Mouse (Mus musculus) CD4-positive, CD25-positive, alpha-beta regulatory T cell, adult 2 months (primary cell): Measurements from ENCODE around the gene Pagr1b.

Source experiments
- DNase-seq: peaks from one replicate; pipeline ENCODE4 v3.0.0-alpha.2; 2012; ENCODE audit warnings: low read depth, low spot score

The Pagr1b gene

GRCm38 (mm10) chr7:127016481-127016485 lies at the start of gene Pagr1b:
Pagr1b (minus strand) TSS chr7:127016484.
- DNase-seq = no peak

GRCm38 (mm10) chr7:127065538-127065937 lies 49.3 kb upstream of the Pagr1b start:
- no peak for DNase-seq

GRCm38 (mm10) chr7:127055026-127055585 lies 38.8 kb upstream of the Pagr1b start:
- DNase-seq = peak; percentile 43

- peak; percentile 90 for DNase-seq
These were observed 25.8 kb upstream of the Pagr1b start, which contains the start of gene Kif22 for GRCm38 (mm10) chr7:127041851-127042672. Kif22 (minus strand) TSS chr7:127042471.

- DNase-seq = peak; percentile 55
These were observed 15.0 kb upstream of the Pagr1b start for GRCm38 (mm10) chr7:127031244-127031643.

GRCm38 (mm10) chr7:127030172-127030571 lies 13.9 kb upstream of the Pagr1b start:
- no peak for DNase-seq

- no peak for DNase-seq
These were observed 11.6 kb upstream of the Pagr1b start for GRCm38 (mm10) chr7:127027885-127028284.

- peak; percentile 100 for DNase-seq
These were observed 10.9 kb upstream of the Pagr1b start, which contains the start of gene Maz for GRCm38 (mm10) chr7:127026984-127027726. Maz (minus strand) TSS chr7:127027037.

- DNase-seq = no peak
These were observed 10.3 kb upstream of the Pagr1b start for GRCm38 (mm10) chr7:127026616-127026983.

GRCm38 (mm10) chr7:127026161-127026600 lies 9.9 kb upstream of the Pagr1b start:
- peak; percentile 80 for DNase-seq

GRCm38 (mm10) chr7:127025556-127026160 lies 9.4 kb upstream of the Pagr1b start:
- DNase-seq = peak; percentile 73

- peak; percentile 90 for DNase-seq
These were observed 8.7 kb upstream of the Pagr1b start for GRCm38 (mm10) chr7:127024755-127025555.

GRCm38 (mm10) chr7:127023896-127024690 lies 7.8 kb upstream of the Pagr1b start:
- peak; percentile 70 for DNase-seq

GRCm38 (mm10) chr7:127023272-127023691 lies 7.0 kb upstream of the Pagr1b start:
- no peak for DNase-seq

GRCm38 (mm10) chr7:127022528-127023271 lies 6.4 kb upstream of the Pagr1b start:
- DNase-seq = no peak

- peak; percentile 19 for DNase-seq
These were observed 5.6 kb upstream of the Pagr1b start for GRCm38 (mm10) chr7:127021563-127022527.

- DNase-seq = peak; percentile 77
These were observed 4.7 kb upstream of the Pagr1b start, which contains the start of the genes Gm42742 and Prrt2 for GRCm38 (mm10) chr7:127020901-127021562. Gm42742 (minus strand) TSS chr7:127021097. Prrt2 (minus strand) TSS chr7:127021211.

- DNase-seq = no peak
These were observed 4.2 kb upstream of the Pagr1b start for GRCm38 (mm10) chr7:127020491-127020890.
